Mouse (Mus musculus) liver, postnatal 0 days (tissue): ENCODE data around the gene Slc2a13.

ENCODE experiments used
- CTCF ChIP-seq: sonication (generic); IDR thresholded peaks from 2 replicates; pipeline ENCODE4 v1.5.1; 2016; ENCODE audit warnings: antibody characterized with exemption, low read depth
- EP300 ChIP-seq: IDR thresholded peaks from 2 replicates; pipeline ENCODE4 v1.6.1; 2016; ENCODE audit warnings: antibody characterized with exemption, low read depth, mild to moderate bottlenecking

DNA sequence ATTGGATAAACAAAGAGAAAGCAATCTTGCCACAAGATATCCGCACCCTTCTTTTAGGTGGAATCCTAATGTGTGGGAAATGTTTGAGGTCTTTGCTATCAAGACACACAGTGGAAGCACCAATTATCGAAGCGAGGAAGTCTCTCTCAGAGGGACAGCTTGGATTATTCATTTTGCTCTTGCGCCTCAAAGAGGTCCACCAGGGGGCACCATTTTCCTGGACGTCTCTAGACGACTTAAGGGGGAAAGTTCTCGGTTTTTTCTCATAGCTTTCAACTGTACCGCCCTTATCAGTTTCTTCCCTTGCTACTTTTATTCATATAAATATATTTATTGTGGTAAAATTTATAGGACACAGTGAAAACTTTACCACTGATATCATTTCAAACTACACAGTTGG, 36.7 kb upstream of the Slc2a13 start:
- TF ChIP-seq CTCF (peak; percentile 72), EP300 (no peak)
